Mouse (Mus musculus) c-Kit-positive CD71-negative TER-119-negative erythroid progenitor cells, embryonic 14.5 days (primary cell): ENCODE measurements around the gene S1pr1.

ENCODE experiments used
- DNase-seq: peaks from one replicate; pipeline ENCODE4 v3.0.0-alpha.2; 2013; ENCODE audit warnings: low read depth

The S1pr1 gene

GRCm38 (mm10) chr3:115711924-115712807 is 2.7 kb downstream of the S1pr1 start:
- no peak for DNase-seq

GRCm38 (mm10) chr3:115711393-115711792 is 3.5 kb downstream of the S1pr1 start:
- DNase-seq = no peak

- no peak for DNase-seq
Measured at GRCm38 (mm10) chr3:115710051-115710450, 4.8 kb downstream of the S1pr1 start.

- DNase-seq = no peak
Measured at GRCm38 (mm10) chr3:115709118-115709574, 5.7 kb downstream of the S1pr1 start.

- DNase-seq = no peak
Measured at GRCm38 (mm10) chr3:115706736-115707135, 8.1 kb downstream of the S1pr1 start.

- no peak for DNase-seq
Measured at GRCm38 (mm10) chr3:115704254-115704908, 10.5 kb downstream of the S1pr1 start.

- no peak for DNase-seq
Measured at GRCm38 (mm10) chr3:115703720-115704119, 11.2 kb downstream of the S1pr1 start.

- DNase-seq = no peak
Measured at GRCm38 (mm10) chr3:115702089-115702488, 12.8 kb downstream of the S1pr1 start.

GRCm38 (mm10) chr3:115695194-115695891 is 19.5 kb downstream of the S1pr1 start:
- no peak for DNase-seq

GRCm38 (mm10) chr3:115694168-115694567 is 20.7 kb downstream of the S1pr1 start:
- no peak for DNase-seq

- DNase-seq = no peak
Measured at GRCm38 (mm10) chr3:115693390-115693789, 21.5 kb downstream of the S1pr1 start.

- DNase-seq = no peak
Measured at GRCm38 (mm10) chr3:115692857-115693256, 22.0 kb downstream of the S1pr1 start.

GRCm38 (mm10) chr3:115692384-115692783 is 22.5 kb downstream of the S1pr1 start:
- DNase-seq = no peak

- no peak for DNase-seq
Measured at GRCm38 (mm10) chr3:115689920-115690319, 25.0 kb downstream of the S1pr1 start.

GRCm38 (mm10) chr3:115689352-115689751 is 25.5 kb downstream of the S1pr1 start:
- no peak for DNase-seq

- no peak for DNase-seq
Measured at GRCm38 (mm10) chr3:115687821-115688220, 27.1 kb downstream of the S1pr1 start.

GRCm38 (mm10) chr3:115682328-115683088 is 32.4 kb downstream of the S1pr1 start:
- DNase-seq = peak; percentile 42

GRCm38 (mm10) chr3:115681184-115681583 is 33.7 kb downstream of the S1pr1 start:
- DNase-seq = no peak

GRCm38 (mm10) chr3:115679022-115679421 is 35.9 kb downstream of the S1pr1 start:
- DNase-seq = no peak

GRCm38 (mm10) chr3:115675546-115676535 is 39.0 kb downstream of the S1pr1 start:
- DNase-seq = no peak

- DNase-seq = no peak
Measured at GRCm38 (mm10) chr3:115674665-115675064, 40.2 kb downstream of the S1pr1 start.
